Mouse (Mus musculus) heart, adult 2 months (tissue): ENCODE data around the gene Map7d2.

Source experiments
- CTCF ChIP-seq: fragments of 200-600 bp; IDR thresholded peaks from 2 replicates; pipeline ENCODE4 v1.8.1; 2022; ENCODE audit warnings: antibody characterized with exemption, mild to moderate bottlenecking, moderate library complexity
- POLR2A ChIP-seq: fragments of 200-500 bp; IDR thresholded peaks from 2 replicates; pipeline ENCODE4 v1.6.1; 2011; ENCODE audit warnings: mild to moderate bottlenecking, low read depth, low read length, control low read depth; ENCODE audit not compliant: insufficient read depth

GRCm38 (mm10) chrX:159391239-159391638 lies 23.1 kb upstream of the Map7d2 start:
- TF ChIP-seq CTCF = no peak
- TF ChIP-seq POLR2A = no peak
